Comparison of ENCODE assay signal across 9 mouse cellular contexts in genomic region chr7:19279581-19280114, GRCm38 (mm10). TPM values are rescaled to one million over a fixed set of nuclear protein-coding genes. Genes with fewer than 3 reads are reported as not detected.
DNase-seq lines count a peak whose midpoint lies in the region; ATAC-seq lines count a peak whose summit lies in the region.
"Had no signal": no experiment of that assay in that cellular context is flagged by ENCODE, and none has a peak within 500 bp of the region (broad histone marks: within the 10 kb centered on the region; RNA-seq: fewer than 3 reads in every experiment).

Ppm1n (minus strand) TSS chr7:19280064.

- peaks cover 58% of the 10 kb centered on the region for H3K27me3 ChIP-seq in hindbrain, embryonic 13.5 days
- H3K27me3 ChIP-seq in midbrain, embryonic 13.5 days: peaks cover 50% of the 10 kb centered on the region

- no peaks in the 10 kb centered on the region for H3K9me3 ChIP-seq in hindbrain, embryonic 13.5 days
- no peaks in the 10 kb centered on the region for H3K9me3 ChIP-seq in midbrain, embryonic 13.5 days

- H3K4me3 ChIP-seq in hindbrain, embryonic 13.5 days: peak within 1 kb of the TSS; percentile 35
- peak within 1 kb of the TSS; percentile 36 for H3K4me3 ChIP-seq in midbrain, embryonic 13.5 days (replicated peaks)
- H3K4me3 ChIP-seq: erythroblast, embryonic 14.5 days had no signal

- H3K4me1 ChIP-seq in hindbrain, embryonic 13.5 days (replicated peaks): peaks cover 24% of the 10 kb centered on the region
- peaks cover 22% of the 10 kb centered on the region for H3K4me1 ChIP-seq in midbrain, embryonic 13.5 days (replicated peaks)

- ATAC-seq in cerebellum, adult (ENCODE audit: insufficient number of reproducible peaks, low FRiP score, low TSS enrichment): no peak
- no peak for ATAC-seq in hindbrain, embryonic 13.5 days (ENCODE audit: low FRiP score)
- no peak for ATAC-seq in midbrain, embryonic 13.5 days

- H3K4me2 ChIP-seq in hindbrain, embryonic 13.5 days: peak within 1 kb of the TSS; percentile 54
- H3K4me2 ChIP-seq in midbrain, embryonic 13.5 days (replicated peaks): peak within 1 kb of the TSS; percentile 47

- H3K27ac ChIP-seq in hindbrain, embryonic 13.5 days: no peak within 1 kb of the TSS
- H3K27ac ChIP-seq in midbrain, embryonic 13.5 days: no peak within 1 kb of the TSS

- DNase-seq in cerebellum, postnatal 25 days: peak; percentile 40 to 63
- peak; percentile 73 for DNase-seq in R1 (ENCODE audit: low read depth, low spot score)
- DNase-seq in layer of hippocampus, postnatal 10 days (ENCODE audit: low spot score in 2 of 2): no peak
- no peak for DNase-seq in urinary bladder, postnatal 4 days (ENCODE audit: low spot score in 2 of 2)
- no peak for DNase-seq in gastrocnemius, adult 18-20 months (ENCODE audit: low spot score)

- no peaks in the 10 kb centered on the region for H3K36me3 ChIP-seq in hindbrain, embryonic 13.5 days
- no peaks in the 10 kb centered on the region for H3K36me3 ChIP-seq in midbrain, embryonic 13.5 days

- under 1% methylated on average over 46 of the region's 46 CpGs for WGBS in hindbrain, embryonic 13.5 days
- under 1% methylated on average over 46 of the region's 46 CpGs for WGBS in midbrain, embryonic 13.5 days

- H3K9ac ChIP-seq in hindbrain, embryonic 13.5 days: peak within 1 kb of the TSS; percentile 60
- 0 out of 2 replicates have a peak within 1 kb of the TSS, but pooled peaks have one; percentile 17 for H3K9ac ChIP-seq in midbrain, embryonic 13.5 days (replicated peaks)

RNA-seq across cellular contexts. Expression of gene Ppm1n, which starts in this region (rescaled TPM):
- polyA plus RNA-seq in hindbrain, embryonic 13.5 days (2015; fragmentation: Nextera tagmentation; extraction: Ambion mirVana): 0.49 and 0.69 TPM in 2 replicates
- polyA plus RNA-seq in midbrain, embryonic 13.5 days (2015; fragmentation: Nextera tagmentation; extraction: Ambion mirVana): 0.34 and 0.88 TPM in 2 replicates
- under 1 TPM in 1 of 2 experiments, not detected in 1; 0.31 TPM for total RNA-seq in layer of hippocampus, postnatal 10 days (2021)
- total RNA-seq in gastrocnemius, adult 18-20 months (2021): under 1 TPM; 0.30 to 0.36 TPM
- polyA plus RNA-seq: erythroblast, embryonic 14.5 days had no signal

Comparison
In these comparisons a context has a peak if more than half of its experiments do, and no peak if none do; other contexts are left out.
1. DNase-seq: peak in cerebellum, postnatal 25 days (2 of 2) and R1 (single experiment); none in layer of hippocampus, postnatal 10 days (0 of 2), urinary bladder, postnatal 4 days (0 of 2) and gastrocnemius, adult 18-20 months (single experiment).